Mouse (Mus musculus): ENCODE data around the gene Clec14a.
"Not testable (repeated sequence)": the region's sequence is repeated elsewhere in the genome, so short reads cannot be mapped to it uniquely, and the experiment has no call there.

Gene Clec14a

GRCm38 (mm10) chr12:58268563-58269501, at the start of gene Clec14a:
Gene Clec14a, minus strand, starts transcription at chr12:58269290.
- DNase-seq (ENCODE audit: extremely low read depth, insufficient read length, low spot score) = peak; percentile 2

GRCm38 (mm10) chr12:58307835-58308234, 38.7 kb upstream of the Clec14a start:
- no peak for DNase-seq (ENCODE audit: extremely low read depth, insufficient read length, low spot score)

GRCm38 (mm10) chr12:58306402-58306801, 37.3 kb upstream of the Clec14a start:
- DNase-seq (ENCODE audit: extremely low read depth, insufficient read length, low spot score) = not testable (repeated sequence)

- DNase-seq (ENCODE audit: extremely low read depth, insufficient read length, low spot score) = no peak
Measured at GRCm38 (mm10) chr12:58305567-58305966, 36.5 kb upstream of the Clec14a start.

GRCm38 (mm10) chr12:58296980-58297379, 27.9 kb upstream of the Clec14a start:
- no peak for DNase-seq (ENCODE audit: extremely low read depth, insufficient read length, low spot score)

- DNase-seq (ENCODE audit: extremely low read depth, insufficient read length, low spot score) = no peak
Measured at GRCm38 (mm10) chr12:58285912-58286311, 16.8 kb upstream of the Clec14a start.

GRCm38 (mm10) chr12:58270520-58270919, 1.4 kb upstream of the Clec14a start:
- DNase-seq (ENCODE audit: extremely low read depth, insufficient read length, low spot score) = no peak

GRCm38 (mm10) chr12:58269505-58269904, 415 bp upstream of the Clec14a start:
- no peak for DNase-seq (ENCODE audit: extremely low read depth, insufficient read length, low spot score)

GRCm38 (mm10) chr12:58268186-58268562, 916 bp downstream of the Clec14a start:
- DNase-seq (ENCODE audit: extremely low read depth, insufficient read length, low spot score) = peak; percentile 4

GRCm38 (mm10) chr12:58267779-58268178, 1.3 kb downstream of the Clec14a start:
- DNase-seq (ENCODE audit: extremely low read depth, insufficient read length, low spot score) = no peak

GRCm38 (mm10) chr12:58251901-58252300, 17.2 kb downstream of the Clec14a start:
- DNase-seq (ENCODE audit: extremely low read depth, insufficient read length, low spot score) = no peak

GRCm38 (mm10) chr12:58232489-58232888, 36.6 kb downstream of the Clec14a start:
- DNase-seq (ENCODE audit: extremely low read depth, insufficient read length, low spot score) = no peak

- DNase-seq (ENCODE audit: extremely low read depth, insufficient read length, low spot score) = no peak
Measured at GRCm38 (mm10) chr12:58225644-58226043, 43.4 kb downstream of the Clec14a start.

- no peak for DNase-seq (ENCODE audit: extremely low read depth, insufficient read length, low spot score)
Measured at GRCm38 (mm10) chr12:58219078-58219477, 50.0 kb downstream of the Clec14a start.

GRCm38 (mm10) chr12:58216218-58216617, 52.9 kb downstream of the Clec14a start:
- no peak for DNase-seq (ENCODE audit: extremely low read depth, insufficient read length, low spot score)

All from 3134 (cell line).